Mouse (Mus musculus) kidney, embryonic 15.5 days (tissue): ENCODE data around the gene Usp18. TPM values are rescaled to one million over a fixed set of nuclear protein-coding genes. Genes with fewer than 3 reads are reported as not detected.
A peak's percentile ranks its signal among the peaks of the same experiment; 100 is the strongest.

ENCODE experiments used
- ATAC-seq: fragments of 200-750 bp; cut with Nextera tagmentation; replicated peaks from 2 replicates; pipeline ENCODE4 v1.8.0; 2017; ENCODE audit warnings: moderate TSS enrichment; ENCODE audit not compliant: low FRiP score
- H3K27ac ChIP-seq: fragments of 300-500 bp; sonication (generic); 2 replicates; pipeline ENCODE4 v1.5.1; 2015; ENCODE audit warnings: mild to moderate bottlenecking, inconsistent platforms
- H3K27me3 ChIP-seq: fragments of 300-500 bp; sonication (generic); 2 replicates; pipeline ENCODE4 v1.6.1; 2015; ENCODE audit warnings: inconsistent platforms
- H3K36me3 ChIP-seq: fragments of 300-500 bp; sonication (generic); 2 replicates; pipeline ENCODE4 v1.6.1; 2015; ENCODE audit warnings: inconsistent platforms
- H3K4me1 ChIP-seq: fragments of 300-500 bp; sonication (generic); 2 replicates; pipeline ENCODE4 v1.6.1; 2015; ENCODE audit warnings: inconsistent platforms
- H3K4me2 ChIP-seq: fragments of 300-500 bp; sonication (generic); 2 replicates; pipeline ENCODE4 v1.6.1; 2015; ENCODE audit warnings: moderate library complexity, mild to moderate bottlenecking, inconsistent platforms
- H3K4me3 ChIP-seq: fragments of 300-500 bp; sonication (generic); replicated peaks from 2 replicates; pipeline ENCODE4 v1.5.1; 2015; ENCODE audit warnings: mild to moderate bottlenecking, inconsistent platforms
- H3K9ac ChIP-seq: fragments of 300-500 bp; sonication (generic); 2 replicates; pipeline ENCODE4 v1.6.1; 2015; ENCODE audit warnings: mild to moderate bottlenecking, inconsistent platforms
- H3K9me3 ChIP-seq: fragments of 300-500 bp; sonication (generic); replicated peaks from 2 replicates; pipeline ENCODE4 v1.6.1; 2016; ENCODE audit warnings: inconsistent platforms
- WGBS: fragments of 180-500 bp; shearing (Covaris S2); methylation state at CpG from one replicate; pipeline ENCODE4 v1.1.7; 2015; ENCODE audit warnings: mixed read lengths; 5-methylcytosine and 5-hydroxymethylcytosine counted together
- polyA plus RNA-seq: library from polyadenylated mRNA; unstranded; fragments of >200 nt; fragmentation: Nextera tagmentation; extraction: Ambion mirVana; gene quantifications from 2 replicates; pipeline ENCODE4 v1.2.1, GENCODE M21; 2015

Usp18 gene
- polyA plus RNA-seq, 1 experiment from 2014 or later = 3.2 TPM

DNA sequence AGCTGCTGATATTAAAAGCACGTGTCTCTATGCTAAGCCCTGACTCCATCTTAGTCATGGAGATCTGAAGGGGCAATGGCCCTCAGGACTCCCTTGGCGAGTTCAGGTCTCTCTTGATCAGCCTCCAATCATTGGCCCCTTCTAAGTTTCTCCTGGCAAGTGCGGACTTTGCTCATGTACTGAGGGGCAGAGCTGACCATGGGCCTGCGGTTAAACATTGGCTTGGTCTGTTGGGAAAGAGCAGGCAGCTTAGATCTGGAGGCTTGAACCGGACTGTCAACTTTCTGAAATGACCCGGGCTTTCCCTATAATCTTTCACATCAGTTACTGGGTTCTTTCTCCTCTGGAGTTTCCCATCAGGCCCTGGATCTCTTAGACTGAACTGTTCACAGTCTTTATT, 65.3 kb downstream of the Usp18 start:
- no peak overlapping the region for H3K27ac ChIP-seq
- ATAC-seq = peak; percentile 80

GRCm38 (mm10) chr6:121319099-121319498, 73.4 kb downstream of the Usp18 start:
- no peak for ATAC-seq
- WGBS = 65% methylated on average over 6 of the region's 6 CpGs

More for the DNA sequence above, 65.3 kb downstream of the Usp18 start:
- Histone ChIP-seq H3K4me2 (no peak overlapping the region), H3K9ac (no peak overlapping the region), H3K36me3 (no peaks in the 10 kb centered on the region), H3K4me1 (no peaks in the 10 kb centered on the region), H3K27me3 (no peaks in the 10 kb centered on the region), H3K9me3 (no peaks in the 10 kb centered on the region), H3K4me3 (no peak overlapping the region)
- 74% methylated on average over 6 of the region's 6 CpGs for WGBS

More at GRCm38 (mm10) chr6:121319099-121319498, 73.4 kb downstream of the Usp18 start:
- H3K27me3 ChIP-seq = no peaks in the 10 kb centered on the region
- no peaks in the 10 kb centered on the region for H3K36me3 ChIP-seq
- H3K4me1 ChIP-seq = peaks cover 17% of the 10 kb centered on the region
- H3K27ac ChIP-seq = no peak overlapping the region
- H3K4me3 ChIP-seq = no peak overlapping the region
- no peak overlapping the region for H3K9ac ChIP-seq
- H3K9me3 ChIP-seq = no peaks in the 10 kb centered on the region
- H3K4me2 ChIP-seq = no peak overlapping the region

Other genes starting within 250 kb of the Usp18 start
- 12.0 and 13.1 TPM in 2 replicates for gene Mical3, start 114.9 kb upstream of the Usp18 start, polyA plus RNA-seq
- 10.5 TPM in 2 replicates for gene Pex26, start 62.2 kb upstream of the Usp18 start, polyA plus RNA-seq
- gene Tuba8, start 35.2 kb upstream of the Usp18 start, polyA plus RNA-seq = 0.22 and 0.43 TPM in 2 replicates
- gene Slc6a13, start 54.3 kb downstream of the Usp18 start, polyA plus RNA-seq = 21.6 and 22.2 TPM in 2 replicates
- gene Slc6a12, start 97.2 kb downstream of the Usp18 start, polyA plus RNA-seq = 0.44 and 0.51 TPM in 2 replicates
- gene Iqsec3, start 227.8 kb downstream of the Usp18 start, polyA plus RNA-seq = 0.14 and 0.21 TPM in 2 replicates